Mouse (Mus musculus) midbrain, embryonic 16.5 days (tissue): ENCODE results near the gene Gm5105. TPM values are rescaled to one million over a fixed set of nuclear protein-coding genes. Genes with fewer than 3 reads are reported as not detected.
A peak's percentile ranks its signal among the peaks of the same experiment; 100 is the strongest.

Source experiments
- ATAC-seq: fragments of 200-750 bp; cut with Nextera tagmentation; 2 replicates; pipeline ENCODE4 v1.8.0; 2017; ENCODE audit warnings: moderate TSS enrichment
- H3K27ac ChIP-seq: fragments of 300-500 bp; sonication (generic); 2 replicates; pipeline ENCODE4 v1.5.1; 2014; ENCODE audit warnings: mild to moderate bottlenecking, low read length, mixed read lengths
- H3K27me3 ChIP-seq: fragments of 300-500 bp; sonication (generic); 2 replicates; pipeline ENCODE4 v1.6.1; 2014; ENCODE audit warnings: low read depth, low read length, mixed read lengths; ENCODE audit not compliant: control insufficient read depth, insufficient read depth
- H3K36me3 ChIP-seq: fragments of 300-500 bp; sonication (generic); 2 replicates; pipeline ENCODE4 v1.6.1; 2014; ENCODE audit warnings: mild to moderate bottlenecking, low read length, moderate library complexity, mixed read lengths; ENCODE audit not compliant: control insufficient read depth, insufficient read depth
- H3K4me1 ChIP-seq: fragments of 300-500 bp; sonication (generic); 2 replicates; pipeline ENCODE4 v1.6.1; 2014; ENCODE audit warnings: mild to moderate bottlenecking, low read length, mixed read lengths; ENCODE audit not compliant: control insufficient read depth, insufficient read depth
- H3K4me2 ChIP-seq: fragments of 300-500 bp; sonication (generic); 2 replicates; pipeline ENCODE4 v1.6.1; 2014; ENCODE audit warnings: mild to moderate bottlenecking, low read length, mixed read lengths
- H3K4me3 ChIP-seq: fragments of 300-500 bp; sonication (generic); 2 replicates; pipeline ENCODE4 v1.5.1; 2014; ENCODE audit warnings: low read depth, mild to moderate bottlenecking, low read length, moderate library complexity, mixed read lengths
- H3K9ac ChIP-seq: fragments of 300-500 bp; sonication (generic); 2 replicates; pipeline ENCODE4 v1.6.1; 2014; ENCODE audit warnings: low read depth, low read length, mixed read lengths
- H3K9me3 ChIP-seq: fragments of 300-500 bp; sonication (generic); replicated peaks from 2 replicates; pipeline ENCODE4 v1.6.1; 2014; ENCODE audit warnings: mild to moderate bottlenecking, low read length, mixed read lengths; ENCODE audit not compliant: control insufficient read depth, poor library complexity, severe bottlenecking
- WGBS: fragments of 180-500 bp; shearing (Covaris S2); extraction: QIAGEN DNeasy Blood & Tissue Kit; methylation state at CpG from one replicate; pipeline ENCODE4 v1.1.7; 2014; 5-methylcytosine and 5-hydroxymethylcytosine counted together
- polyA plus RNA-seq: library from polyadenylated mRNA; unstranded; fragments of >200 nt; fragmentation: Nextera tagmentation; extraction: Ambion mirVana; gene quantifications from 2 replicates; pipeline ENCODE4 v1.2.1, GENCODE M21; 2015

Gm5105 gene
- 0.20 and 0.26 TPM in 2 replicates for polyA plus RNA-seq

DNA sequence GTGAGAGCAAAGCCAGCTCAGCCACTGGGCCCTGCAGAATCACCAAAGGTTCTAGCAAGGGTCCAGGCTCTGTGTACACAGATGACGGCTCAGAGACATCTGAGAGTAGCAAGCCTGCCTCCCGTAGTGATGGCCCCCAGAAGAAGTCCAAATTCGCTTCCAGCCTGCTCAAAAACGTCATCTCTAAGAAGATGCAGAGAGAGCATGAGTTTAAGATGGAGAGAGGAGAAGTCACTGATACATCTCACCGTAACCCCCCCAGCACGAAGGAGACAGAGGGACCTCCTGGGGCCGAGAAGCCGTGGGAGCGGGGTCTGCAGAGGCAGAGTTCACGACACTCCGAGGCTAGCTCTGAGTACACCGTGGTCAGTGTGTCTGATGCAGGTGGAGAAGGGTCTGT lies at the start of gene Gm5105:
Gene Gm5105 (minus strand): TSS at position 101 of the 400 bp plus-strand sequence.
- Histone ChIP-seq H3K4me3 (no peak within 1 kb of the TSS), H3K36me3 (no peaks in the 10 kb centered on the region), H3K4me1 (peaks cover 4% of the 10 kb centered on the region; the same call in 1 of the 2 replicates), H3K27me3 (no peaks in the 10 kb centered on the region), H3K4me2 (peak within 1 kb of the TSS; percentile 33), H3K9ac (no peak within 1 kb of the TSS), H3K9me3 (no peaks in the 10 kb centered on the region), H3K27ac (no peak within 1 kb of the TSS)
- 93% methylated on average over 12 of the region's 12 CpGs for WGBS
- no peak for ATAC-seq

DNA sequence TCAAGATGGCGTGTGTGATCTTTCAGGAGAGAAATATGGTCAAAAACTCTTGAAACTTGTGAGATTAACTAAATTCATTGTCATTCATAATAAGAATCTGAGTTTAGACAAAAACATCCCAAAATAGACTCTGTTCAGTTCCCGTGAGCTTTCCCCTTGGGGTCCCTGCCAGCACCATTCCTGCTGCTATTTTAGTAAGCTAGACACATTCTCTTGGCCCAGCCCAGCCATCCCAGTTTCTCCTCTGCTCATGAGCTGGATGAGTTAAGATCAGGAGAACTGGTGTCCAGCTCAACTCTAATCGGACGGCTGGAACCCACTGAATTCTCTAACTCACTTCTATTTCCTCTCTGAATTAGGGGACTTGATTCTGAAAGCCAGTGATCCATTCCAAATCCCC lies 49.7 kb upstream of the Gm5105 start:
- no peak for ATAC-seq

GRCm38 (mm10) chr3:138114106-138114505 lies 46.9 kb upstream of the Gm5105 start:
- WGBS = 88% methylated on average over 17 of the region's 17 CpGs
- no peak overlapping the region for H3K9ac ChIP-seq
- H3K27ac ChIP-seq = no peak overlapping the region
- no peaks in the 10 kb centered on the region for H3K36me3 ChIP-seq
- no peaks in the 10 kb centered on the region for H3K27me3 ChIP-seq
- H3K9me3 ChIP-seq = no peaks in the 10 kb centered on the region
- no peak for ATAC-seq
- H3K4me3 ChIP-seq = no peak overlapping the region
- H3K4me2 ChIP-seq = no peak overlapping the region
- no peaks in the 10 kb centered on the region for H3K4me1 ChIP-seq

More for the DNA sequence above, 49.7 kb upstream of the Gm5105 start:
- no peaks in the 10 kb centered on the region for H3K9me3 ChIP-seq
- H3K27me3 ChIP-seq = no peaks in the 10 kb centered on the region
- WGBS = 92% methylated on average over 4 of the region's 4 CpGs
- no peak overlapping the region for H3K4me3 ChIP-seq
- H3K4me1 ChIP-seq = no peaks in the 10 kb centered on the region
- H3K27ac ChIP-seq = no peak overlapping the region
- no peak overlapping the region for H3K9ac ChIP-seq
- H3K4me2 ChIP-seq = no peak overlapping the region
- no peaks in the 10 kb centered on the region for H3K36me3 ChIP-seq

DNA sequence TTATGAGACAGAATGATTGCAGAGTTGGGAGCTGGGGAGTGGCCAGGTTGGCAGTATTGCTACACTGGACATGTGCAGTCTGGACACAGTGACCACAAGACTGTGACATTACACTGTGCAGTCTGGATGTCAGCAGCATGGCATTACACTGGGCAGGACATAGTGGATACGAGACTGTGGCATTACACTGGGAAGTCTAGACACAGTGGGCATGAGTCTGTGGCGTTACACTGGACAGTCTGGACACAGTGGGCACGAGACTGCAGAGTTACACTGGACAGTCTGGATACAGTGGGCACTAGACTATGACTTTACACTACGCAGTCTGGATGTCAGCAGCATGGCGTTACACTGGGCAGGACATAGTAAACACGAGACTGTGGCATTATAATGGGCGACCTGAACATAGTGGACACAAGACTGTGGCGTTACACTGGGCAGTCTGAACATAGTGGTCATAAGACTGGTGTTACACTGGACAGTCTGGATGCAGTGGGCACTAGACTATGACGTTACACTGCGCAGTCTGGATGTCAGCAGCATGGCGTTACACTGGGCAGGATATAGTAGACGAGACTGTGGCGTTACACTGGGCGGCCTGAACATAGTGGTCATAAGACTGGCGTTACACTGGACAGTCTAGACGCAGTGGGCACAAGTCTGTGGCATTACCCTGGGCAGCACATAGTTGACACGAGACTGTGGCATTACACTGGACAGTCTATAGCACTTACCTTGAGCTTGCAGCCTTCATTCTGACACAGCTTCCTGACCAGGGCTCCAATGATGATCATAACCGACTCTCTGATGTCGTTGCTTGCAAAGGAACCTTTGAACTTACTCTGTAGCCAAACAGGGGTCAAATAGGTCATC lies 44.0 kb upstream of the Gm5105 start:
- H3K27me3 ChIP-seq = no peaks in the 10 kb centered on the region
- ATAC-seq = 0 out of 2 replicates have a peak, but pooled peaks have one; percentile 36
- H3K9me3 ChIP-seq = no peaks in the 10 kb centered on the region

GRCm38 (mm10) chr3:138106887-138107286 lies 39.7 kb upstream of the Gm5105 start:
- Histone ChIP-seq H3K9ac (no peak overlapping the region), H3K27ac (no peak overlapping the region), H3K4me1 (no peaks in the 10 kb centered on the region), H3K4me2 (no peak overlapping the region), H3K4me3 (no peak overlapping the region), H3K9me3 (no peaks in the 10 kb centered on the region), H3K27me3 (no peaks in the 10 kb centered on the region), H3K36me3 (0 out of 2 replicates have a peak, but pooled peaks cover 2% of the 10 kb centered on the region)
- 95% methylated on average over 10 of the region's 10 CpGs for WGBS
- ATAC-seq = no peak

More for the DNA sequence above, 44.0 kb upstream of the Gm5105 start:
- no peak overlapping the region for H3K4me2 ChIP-seq
- 0 out of 2 replicates have a peak, but pooled peaks cover 2% of the 10 kb centered on the region for H3K36me3 ChIP-seq
- no peaks in the 10 kb centered on the region for H3K4me1 ChIP-seq
- whole genome bisulfite sequencing = 93% methylated on average over 19 of the region's 19 CpGs
- H3K27ac ChIP-seq = no peak overlapping the region
- H3K4me3 ChIP-seq = no peak overlapping the region
- H3K9ac ChIP-seq = no peak overlapping the region

DNA sequence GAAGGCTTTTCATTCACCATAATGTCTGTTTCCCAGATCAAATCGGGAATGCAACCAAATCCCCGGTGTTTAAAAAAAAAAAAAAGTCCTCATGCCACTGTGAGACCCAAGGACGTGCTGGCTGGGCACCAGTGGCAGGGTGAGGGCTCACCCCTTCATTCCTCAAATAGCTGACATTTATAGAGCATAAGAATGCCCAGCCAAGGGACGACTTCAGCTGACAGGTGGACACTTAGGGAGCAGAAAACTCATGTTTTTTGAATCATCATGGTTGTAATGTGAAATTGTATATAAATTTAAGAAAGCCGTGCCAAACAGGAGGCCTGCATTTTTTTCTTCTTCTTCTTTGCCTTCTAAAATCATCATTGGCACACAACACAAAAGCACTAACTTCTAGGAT lies 37.9 kb upstream of the Gm5105 start:
- Histone ChIP-seq H3K36me3 (0 out of 2 replicates have a peak, but pooled peaks cover 2% of the 10 kb centered on the region), H3K4me2 (no peak overlapping the region), H3K9me3 (no peaks in the 10 kb centered on the region), H3K4me3 (no peak overlapping the region), H3K4me1 (no peaks in the 10 kb centered on the region), H3K9ac (no peak overlapping the region), H3K27ac (no peak overlapping the region), H3K27me3 (no peaks in the 10 kb centered on the region)
- 67% methylated on average over 5 of the region's 5 CpGs for WGBS
- ATAC-seq = no peak

DNA sequence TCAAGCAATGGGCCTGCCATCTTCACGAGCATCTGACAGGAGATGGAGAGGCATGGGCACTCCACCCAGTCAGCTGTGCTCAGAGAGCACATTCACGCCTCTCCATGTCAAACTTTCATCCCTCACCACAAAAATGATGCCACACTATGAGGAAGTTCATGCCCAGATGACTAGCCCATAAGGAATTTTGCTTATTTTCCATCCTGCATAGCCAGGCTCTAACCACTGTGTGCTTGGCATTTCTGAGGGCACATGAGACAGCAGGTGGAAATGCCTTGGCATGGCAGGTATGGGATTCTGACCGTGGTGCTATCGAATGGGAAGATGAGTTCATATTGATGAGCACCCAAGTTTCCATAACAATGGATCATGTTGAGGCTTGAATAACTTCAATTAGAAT lies 36.5 kb upstream of the Gm5105 start:
- H3K4me2 ChIP-seq = no peak overlapping the region
- WGBS = 88% methylated on average over 4 of the region's 4 CpGs
- H3K9ac ChIP-seq = no peak overlapping the region
- H3K27ac ChIP-seq = no peak overlapping the region
- ATAC-seq = no peak
- H3K4me1 ChIP-seq = no peaks in the 10 kb centered on the region
- H3K36me3 ChIP-seq = 0 out of 2 replicates have a peak, but pooled peaks cover 2% of the 10 kb centered on the region
- no peaks in the 10 kb centered on the region for H3K27me3 ChIP-seq
- H3K9me3 ChIP-seq = no peaks in the 10 kb centered on the region
- no peak overlapping the region for H3K4me3 ChIP-seq

- Histone ChIP-seq H3K4me1 (no peaks in the 10 kb centered on the region), H3K4me3 (no peak overlapping the region), H3K36me3 (0 out of 2 replicates have a peak, but pooled peaks cover 1% of the 10 kb centered on the region), H3K4me2 (no peak overlapping the region), H3K9ac (no peak overlapping the region), H3K27ac (no peak overlapping the region), H3K27me3 (no peaks in the 10 kb centered on the region), H3K9me3 (no peaks in the 10 kb centered on the region)
- 80% methylated on average over 4 of the region's 4 CpGs for WGBS
- no peak for ATAC-seq
Observed at GRCm38 (mm10) chr3:138101936-138102335, 34.7 kb upstream of the Gm5105 start.

GRCm38 (mm10) chr3:138097718-138098117 lies 30.5 kb upstream of the Gm5105 start:
- no peaks in the 10 kb centered on the region for H3K36me3 ChIP-seq
- H3K4me2 ChIP-seq = no peak overlapping the region
- H3K9ac ChIP-seq = no peak overlapping the region
- H3K27ac ChIP-seq = no peak overlapping the region
- no peaks in the 10 kb centered on the region for H3K27me3 ChIP-seq
- 72% methylated on average over 1 of the region's 1 CpGs for whole genome bisulfite sequencing
- H3K4me3 ChIP-seq = no peak overlapping the region
- H3K9me3 ChIP-seq = no peaks in the 10 kb centered on the region
- no peak for ATAC-seq
- H3K4me1 ChIP-seq = no peaks in the 10 kb centered on the region
